Mouse (Mus musculus) liver, postnatal 0 days (tissue): ENCODE measurements around the gene Chrnb1. TPM values are rescaled to one million over a fixed set of nuclear protein-coding genes. Genes with fewer than 3 reads are reported as not detected.
A peak's percentile ranks its signal among the peaks of the same experiment; 100 is the strongest.

Experiments used
- ATAC-seq: fragments of 200-750 bp; cut with Nextera tagmentation; 2 replicates; pipeline ENCODE4 v1.8.0; 2017; ENCODE audit warnings: mild to moderate bottlenecking, moderate library complexity
- DNase-seq: peaks from one replicate; pipeline ENCODE4 v3.0.0-alpha.2; 2016
- H3K27ac ChIP-seq: fragments of 300-500 bp; sonication (generic); 2 replicates; pipeline ENCODE4 v1.5.1; 2014; ENCODE audit warnings: antibody characterized with exemption, moderate library complexity, mild to moderate bottlenecking, low read depth
- H3K27me3 ChIP-seq: fragments of 300-500 bp; sonication (generic); 2 replicates; pipeline ENCODE4 v1.6.1; 2014; ENCODE audit warnings: low read length, control low read depth, mixed read lengths; ENCODE audit not compliant: insufficient read depth
- H3K36me3 ChIP-seq: fragments of 300-500 bp; sonication (generic); replicated peaks from 2 replicates; pipeline ENCODE4 v1.6.1; 2014; ENCODE audit warnings: mild to moderate bottlenecking, control low read depth, low read length, moderate library complexity, mixed read lengths; ENCODE audit not compliant: insufficient read depth
- H3K4me1 ChIP-seq: fragments of 300-500 bp; sonication (generic); 2 replicates; pipeline ENCODE4 v1.6.1; 2014; ENCODE audit warnings: antibody characterized with exemption, mild to moderate bottlenecking, control low read depth; ENCODE audit not compliant: insufficient read depth
- H3K4me2 ChIP-seq: fragments of 300-500 bp; sonication (generic); 2 replicates; pipeline ENCODE4 v1.6.1; 2014; ENCODE audit warnings: low read depth, mild to moderate bottlenecking, low read length, moderate library complexity, mixed read lengths
- H3K4me3 ChIP-seq: fragments of 300-500 bp; sonication (generic); 2 replicates; pipeline ENCODE4 v1.5.1; 2014; ENCODE audit warnings: low read depth, low read length
- H3K9ac ChIP-seq: fragments of 300-500 bp; sonication (generic); replicated peaks from 2 replicates; pipeline ENCODE4 v1.6.1; 2014; ENCODE audit warnings: mild to moderate bottlenecking, moderate library complexity
- H3K9me3 ChIP-seq: fragments of 300-500 bp; sonication (generic); 2 replicates; pipeline ENCODE4 v1.6.1; 2016; ENCODE audit warnings: mild to moderate bottlenecking, control low read depth, low read length, mixed read lengths
- CTCF ChIP-seq: sonication (generic); IDR thresholded peaks from 2 replicates; pipeline ENCODE4 v1.5.1; 2016; ENCODE audit warnings: antibody characterized with exemption, low read depth
- EP300 ChIP-seq: IDR thresholded peaks from 2 replicates; pipeline ENCODE4 v1.6.1; 2016; ENCODE audit warnings: antibody characterized with exemption, low read depth, mild to moderate bottlenecking
- WGBS: fragments of 180-500 bp; shearing (Covaris S2); extraction: QIAGEN DNeasy Blood & Tissue Kit; methylation state at CpG from one replicate; pipeline ENCODE4 v1.1.7; 2014; ENCODE audit not compliant: insufficient replicate concordance; 5-methylcytosine and 5-hydroxymethylcytosine counted together
- polyA plus RNA-seq: library from polyadenylated mRNA; unstranded; fragments of >200 nt; fragmentation: Nextera tagmentation; extraction: Ambion mirVana; gene quantifications from 2 replicates; pipeline ENCODE4 v1.2.1, GENCODE M21; 2015

Chrnb1 gene
- polyA plus RNA-seq, 1 experiment from 2014 or later = 0.73 TPM

- TF ChIP-seq EP300 = no peak
- TF ChIP-seq CTCF = no peak
- Histone ChIP-seq H3K4me1 (peaks cover 21% of the 10 kb centered on the region), H3K4me3 (peak overlapping the region; percentile 51), H3K27ac (no peak overlapping the region), H3K27me3 (peaks cover 24% of the 10 kb centered on the region), H3K9me3 (no peaks in the 10 kb centered on the region), H3K9ac (peak overlapping the region; percentile 56; the same call in 1 of the 2 replicates), H3K4me2 (peak overlapping the region; percentile 91), H3K36me3 (no peaks in the 10 kb centered on the region)
- 4% methylated on average over 13 of the region's 13 CpGs for WGBS
- ATAC-seq = no peak
- DNase-seq = no peak
Measured at GRCm38 (mm10) chr11:69795983-69796435, 266 bp upstream of the Chrnb1 start.

- Histone ChIP-seq H3K9me3 (no peaks in the 10 kb centered on the region), H3K4me2 (no peak overlapping the region), H3K9ac (no peak overlapping the region), H3K36me3 (no peaks in the 10 kb centered on the region), H3K4me1 (peaks cover 16% of the 10 kb centered on the region), H3K27me3 (peaks cover 3% of the 10 kb centered on the region), H3K4me3 (no peak overlapping the region), H3K27ac (no peak overlapping the region)
- no peak for ATAC-seq
- WGBS = 63% methylated on average over 5 of the region's 5 CpGs
- DNase-seq = no peak
- no peak for TF ChIP-seq CTCF
- no peak for TF ChIP-seq EP300
Measured at GRCm38 (mm10) chr11:69793429-69793828, 2.3 kb downstream of the Chrnb1 start.

GRCm38 (mm10) chr11:69791420-69791819 is 4.3 kb downstream of the Chrnb1 start:
- H3K4me2 ChIP-seq = no peak overlapping the region
- no peak for DNase-seq
- no peak for ATAC-seq
- no peak overlapping the region for H3K27ac ChIP-seq
- H3K27me3 ChIP-seq = no peaks in the 10 kb centered on the region; the same call in 1 of the 2 replicates
- no peak overlapping the region for H3K9ac ChIP-seq
- no peaks in the 10 kb centered on the region for H3K9me3 ChIP-seq
- H3K4me1 ChIP-seq = peaks cover 16% of the 10 kb centered on the region
- TF ChIP-seq CTCF = no peak
- TF ChIP-seq EP300 = no peak
- 60% methylated on average over 5 of the region's 5 CpGs for WGBS
- no peak overlapping the region for H3K4me3 ChIP-seq
- no peaks in the 10 kb centered on the region for H3K36me3 ChIP-seq

- H3K4me2 ChIP-seq = no peak overlapping the region
- H3K4me1 ChIP-seq = peaks cover 14% of the 10 kb centered on the region
- H3K27ac ChIP-seq = no peak overlapping the region
- no peaks in the 10 kb centered on the region for H3K36me3 ChIP-seq
- no peak for TF ChIP-seq CTCF
- TF ChIP-seq EP300 = no peak
- DNase-seq (no peak), ATAC-seq (peak; percentile 40; the same call in 1 of the 2 replicates)
- 56% methylated on average over 5 of the region's 5 CpGs for WGBS
- no peaks in the 10 kb centered on the region for H3K9me3 ChIP-seq
- no peaks in the 10 kb centered on the region for H3K27me3 ChIP-seq
- no peak overlapping the region for H3K9ac ChIP-seq
- no peak overlapping the region for H3K4me3 ChIP-seq
Measured at GRCm38 (mm10) chr11:69789431-69789830, 6.3 kb downstream of the Chrnb1 start.

- H3K36me3 ChIP-seq = no peaks in the 10 kb centered on the region
- H3K9me3 ChIP-seq = no peaks in the 10 kb centered on the region
- TF ChIP-seq CTCF (no peak), EP300 (no peak)
- H3K4me1 ChIP-seq = peaks cover 17% of the 10 kb centered on the region
- H3K4me2 ChIP-seq = no peak overlapping the region
- H3K4me3 ChIP-seq = no peak overlapping the region
- no peak overlapping the region for H3K27ac ChIP-seq
- no peak overlapping the region for H3K9ac ChIP-seq
- DNase-seq = no peak
- 84% methylated on average over 5 of the region's 5 CpGs for WGBS
- 0 out of 2 replicates have a peak, but pooled peaks cover under 1% of the 10 kb centered on the region for H3K27me3 ChIP-seq
- no peak for ATAC-seq
Measured at GRCm38 (mm10) chr11:69787306-69787705, 8.4 kb downstream of the Chrnb1 start.

- Histone ChIP-seq H3K27me3 (0 out of 2 replicates have a peak, but pooled peaks cover 5% of the 10 kb centered on the region), H3K4me2 (peak overlapping the region; percentile 69), H3K27ac (no peak overlapping the region), H3K4me1 (peaks cover 17% of the 10 kb centered on the region), H3K36me3 (no peaks in the 10 kb centered on the region), H3K9me3 (no peaks in the 10 kb centered on the region), H3K4me3 (peak overlapping the region; percentile 32), H3K9ac (peak overlapping the region; percentile 22; the same call in 1 of the 2 replicates)
- peak; percentile 56 for DNase-seq
- ATAC-seq = peak; percentile 77
- 16% methylated on average over 15 of the region's 15 CpGs for WGBS
- TF ChIP-seq CTCF (no peak), EP300 (peak; percentile 64; the same call in 1 of the 2 replicates)
Measured at GRCm38 (mm10) chr11:69784793-69785272, 10.9 kb downstream of the Chrnb1 start.
